Mouse (Mus musculus) embryonic facial prominence, embryonic 14.5 days (tissue): ENCODE data around the gene Parm1. TPM values are rescaled to one million over a fixed set of nuclear protein-coding genes. Genes with fewer than 3 reads are reported as not detected.

Experiments
- ATAC-seq: fragments of 200-750 bp; cut with Nextera tagmentation; 2 replicates; pipeline ENCODE4 v1.8.0; 2017; ENCODE audit warnings: low read depth, moderate number of reproducible peaks, moderate TSS enrichment
- DNase-seq: peaks from one replicate; pipeline ENCODE4 v3.0.0-alpha.2; 2015; ENCODE audit warnings: low spot score
- H3K27ac ChIP-seq: fragments of 300-500 bp; sonication (generic); replicated peaks from 2 replicates; pipeline ENCODE4 v1.5.1; 2014; ENCODE audit warnings: low read depth, mild to moderate bottlenecking, low read length, moderate library complexity
- H3K27me3 ChIP-seq: fragments of 300-500 bp; sonication (generic); replicated peaks from 2 replicates; pipeline ENCODE4 v1.6.1; 2014; ENCODE audit warnings: low read length; ENCODE audit not compliant: control insufficient read depth, insufficient read depth
- H3K36me3 ChIP-seq: fragments of 300-500 bp; sonication (generic); 2 replicates; pipeline ENCODE4 v1.6.1; 2014; ENCODE audit warnings: low read length, mixed read lengths; ENCODE audit not compliant: control insufficient read depth, insufficient read depth
- H3K4me1 ChIP-seq: fragments of 300-500 bp; sonication (generic); 2 replicates; pipeline ENCODE4 v1.6.1; 2014; ENCODE audit warnings: antibody characterized with exemption, low read length; ENCODE audit not compliant: control insufficient read depth, insufficient read depth
- H3K4me2 ChIP-seq: fragments of 300-500 bp; sonication (generic); 2 replicates; pipeline ENCODE4 v1.6.1; 2014; ENCODE audit warnings: low read depth, mild to moderate bottlenecking, low read length, moderate library complexity, mixed read lengths
- H3K4me3 ChIP-seq: fragments of 300-500 bp; sonication (generic); 2 replicates; pipeline ENCODE4 v1.5.1; 2014; ENCODE audit warnings: low read depth, mild to moderate bottlenecking, low read length
- H3K9ac ChIP-seq: fragments of 300-500 bp; sonication (generic); 2 replicates; pipeline ENCODE4 v1.6.1; 2014; ENCODE audit warnings: low read depth, mild to moderate bottlenecking, low read length, moderate library complexity, mixed read lengths
- H3K9me3 ChIP-seq: fragments of 300-500 bp; sonication (generic); 2 replicates; pipeline ENCODE4 v1.6.1; 2016; ENCODE audit warnings: low read length; ENCODE audit not compliant: control insufficient read depth
- WGBS: fragments of 180-500 bp; shearing (Covaris S2); extraction: QIAGEN DNeasy Blood & Tissue Kit; methylation state at CpG from one replicate; pipeline ENCODE4 v1.1.7; 2014; 5-methylcytosine and 5-hydroxymethylcytosine counted together
- polyA plus RNA-seq: library from polyadenylated mRNA; unstranded; fragments of >200 nt; fragmentation: Nextera tagmentation; extraction: Ambion mirVana; gene quantifications from 2 replicates; pipeline ENCODE4 v1.2.1, GENCODE M21; 2014

The Parm1 gene
- polyA plus RNA-seq, 1 experiment from 2014 or later: 25.6 TPM

- Histone ChIP-seq H3K9ac (no peak overlapping the region), H3K4me2 (no peak overlapping the region), H3K27me3 (no peaks in the 10 kb centered on the region), H3K27ac (no peak overlapping the region), H3K36me3 (no peaks in the 10 kb centered on the region), H3K4me1 (0 out of 2 replicates have a peak, but pooled peaks cover 6% of the 10 kb centered on the region), H3K4me3 (no peak overlapping the region), H3K9me3 (peaks cover 4% of the 10 kb centered on the region; the same call in 1 of the 2 replicates)
- DNase-seq (no peak), ATAC-seq (no peak)
- WGBS: 95% methylated on average over 5 of the region's 5 CpGs
Measured at GRCm38 (mm10) chr5:91594083-91594482, 76.7 kb downstream of the Parm1 start.

- no peaks in the 10 kb centered on the region for H3K36me3 ChIP-seq
- ATAC-seq (peak; percentile 44; the same call in 1 of the 2 replicates), DNase-seq (no peak)
- H3K9me3 ChIP-seq: no peaks in the 10 kb centered on the region
- no peaks in the 10 kb centered on the region for H3K27me3 ChIP-seq
- H3K27ac ChIP-seq: no peak overlapping the region
- 0 out of 2 replicates have a peak, but pooled peaks cover 6% of the 10 kb centered on the region for H3K4me1 ChIP-seq
- H3K4me2 ChIP-seq: no peak overlapping the region
- no peak overlapping the region for H3K4me3 ChIP-seq
- H3K9ac ChIP-seq: no peak overlapping the region
- 28% methylated on average over 5 of the region's 5 CpGs for WGBS
Measured at GRCm38 (mm10) chr5:91597216-91597615, 79.8 kb downstream of the Parm1 start.

DNA sequence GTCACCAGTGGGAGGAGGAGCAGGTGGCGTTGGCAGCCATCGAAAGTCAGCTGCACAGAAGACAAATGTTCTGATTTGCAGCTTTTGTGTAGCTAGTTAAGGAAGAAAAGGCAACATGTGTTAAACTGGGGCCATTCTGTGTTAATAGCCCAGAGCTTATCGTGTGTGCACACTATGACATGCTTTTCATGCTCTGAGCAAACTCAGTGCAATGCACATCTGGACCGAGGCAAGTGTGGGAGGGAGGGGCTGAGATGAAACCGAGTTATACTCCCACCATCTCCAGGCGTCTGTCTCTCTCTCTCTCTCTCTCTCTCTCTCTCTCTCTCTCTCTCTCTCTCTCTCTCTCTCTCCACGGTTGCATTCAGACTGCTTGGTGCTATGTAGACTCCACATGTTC lies 82.4 kb downstream of the Parm1 start:
- no peaks in the 10 kb centered on the region for H3K9me3 ChIP-seq
- no peak for ATAC-seq
- H3K27ac ChIP-seq: no peak overlapping the region
- H3K4me1 ChIP-seq: peaks cover 14% of the 10 kb centered on the region
- H3K9ac ChIP-seq: no peak overlapping the region
- H3K4me2 ChIP-seq: no peak overlapping the region
- no peaks in the 10 kb centered on the region for H3K27me3 ChIP-seq
- no peak overlapping the region for H3K4me3 ChIP-seq
- WGBS: 48% methylated on average over 7 of the region's 7 CpGs
- no peak for DNase-seq
- H3K36me3 ChIP-seq: no peaks in the 10 kb centered on the region

GRCm38 (mm10) chr5:91603347-91603746 lies 85.9 kb downstream of the Parm1 start:
- no peak for DNase-seq
- no peak for ATAC-seq
- 35% methylated on average over 7 of the region's 7 CpGs for WGBS
- H3K4me2 ChIP-seq: no peak overlapping the region
- H3K27me3 ChIP-seq: no peaks in the 10 kb centered on the region
- H3K27ac ChIP-seq: no peak overlapping the region
- no peaks in the 10 kb centered on the region for H3K9me3 ChIP-seq
- H3K36me3 ChIP-seq: no peaks in the 10 kb centered on the region
- no peak overlapping the region for H3K9ac ChIP-seq
- H3K4me3 ChIP-seq: no peak overlapping the region
- H3K4me1 ChIP-seq: peaks cover 8% of the 10 kb centered on the region

DNA sequence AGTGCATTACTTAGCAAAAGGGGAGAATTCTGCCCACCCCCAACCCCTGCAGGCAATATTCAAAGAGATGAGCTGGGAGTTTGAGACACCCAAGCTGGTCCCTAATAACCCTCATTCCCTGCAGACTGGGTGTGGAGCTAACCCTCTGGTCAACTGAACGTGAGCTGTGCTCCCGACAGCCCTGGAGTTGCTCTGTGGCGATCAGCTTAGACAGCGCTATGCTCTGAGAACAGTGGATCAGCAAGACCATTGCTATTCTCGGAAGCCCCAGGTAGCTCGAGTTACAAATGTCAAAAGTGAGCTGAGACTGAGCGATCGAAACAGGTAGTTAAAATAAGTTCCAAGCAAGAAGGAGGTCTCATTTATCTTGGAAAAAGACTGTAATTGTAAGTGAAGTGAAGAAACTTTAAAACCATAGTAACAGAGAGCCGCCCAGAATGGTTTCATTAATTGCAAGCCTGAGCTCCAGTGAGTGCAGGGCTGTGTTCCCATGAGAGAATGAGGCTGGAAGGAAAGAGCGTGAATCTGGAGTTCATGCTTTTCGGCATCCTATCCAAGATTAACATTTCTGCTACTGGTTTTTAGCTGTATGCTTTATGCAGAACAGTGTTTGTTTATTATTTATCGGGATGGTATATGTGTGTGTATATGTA lies 86.5 kb downstream of the Parm1 start:
- H3K36me3 ChIP-seq: no peaks in the 10 kb centered on the region
- no peak overlapping the region for H3K27ac ChIP-seq
- 32% methylated on average over 12 of the region's 12 CpGs for WGBS
- peaks cover 8% of the 10 kb centered on the region for H3K4me1 ChIP-seq
- H3K9ac ChIP-seq: no peak overlapping the region
- no peaks in the 10 kb centered on the region for H3K27me3 ChIP-seq
- peak; percentile 50 for DNase-seq
- H3K4me2 ChIP-seq: peak overlapping the region; percentile 18; the same call in 1 of the 2 replicates
- peak; percentile 58 for ATAC-seq
- H3K9me3 ChIP-seq: no peaks in the 10 kb centered on the region
- no peak overlapping the region for H3K4me3 ChIP-seq

DNA sequence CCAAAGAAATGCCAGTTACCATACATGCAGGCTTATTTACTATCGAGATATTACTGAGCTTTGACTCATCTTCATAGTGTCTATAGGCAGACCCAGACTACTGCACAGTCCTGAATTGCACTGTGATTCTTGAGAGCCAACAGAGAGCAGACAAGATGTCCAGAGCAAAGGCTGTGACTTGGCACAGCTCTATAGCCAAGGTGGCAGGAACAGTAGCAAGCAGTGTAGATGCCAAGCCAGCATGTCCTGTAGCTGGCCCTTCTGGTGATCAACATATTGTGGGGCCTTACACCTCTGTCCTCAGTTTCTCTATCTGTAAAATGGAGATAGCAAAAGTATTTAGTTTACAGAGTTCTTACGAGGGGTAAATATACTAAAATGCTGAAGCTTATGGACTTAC lies 89.8 kb downstream of the Parm1 start:
- peaks cover 8% of the 10 kb centered on the region for H3K4me1 ChIP-seq
- no peak overlapping the region for H3K27ac ChIP-seq
- no peak overlapping the region for H3K9ac ChIP-seq
- no peak overlapping the region for H3K4me3 ChIP-seq
- 91% methylated on average over 2 of the region's 2 CpGs for WGBS
- H3K4me2 ChIP-seq: no peak overlapping the region
- no peaks in the 10 kb centered on the region for H3K36me3 ChIP-seq
- DNase-seq (no peak), ATAC-seq (no peak)
- no peaks in the 10 kb centered on the region for H3K27me3 ChIP-seq
- no peaks in the 10 kb centered on the region for H3K9me3 ChIP-seq

GRCm38 (mm10) chr5:91607841-91608240 lies 90.4 kb downstream of the Parm1 start:
- Histone ChIP-seq H3K27me3 (no peaks in the 10 kb centered on the region), H3K4me1 (peaks cover 8% of the 10 kb centered on the region), H3K4me3 (no peak overlapping the region), H3K9me3 (no peaks in the 10 kb centered on the region), H3K9ac (no peak overlapping the region), H3K36me3 (no peaks in the 10 kb centered on the region), H3K4me2 (no peak overlapping the region), H3K27ac (no peak overlapping the region)
- 86% methylated on average over 7 of the region's 7 CpGs for WGBS
- ATAC-seq: no peak
- DNase-seq: no peak

GRCm38 (mm10) chr5:91609041-91609440 lies 91.6 kb downstream of the Parm1 start:
- 81% methylated on average over 4 of the region's 4 CpGs for whole genome bisulfite sequencing
- no peak overlapping the region for H3K9ac ChIP-seq
- ATAC-seq (no peak), DNase-seq (no peak)
- H3K36me3 ChIP-seq: no peaks in the 10 kb centered on the region
- H3K4me3 ChIP-seq: no peak overlapping the region
- H3K27me3 ChIP-seq: no peaks in the 10 kb centered on the region
- H3K27ac ChIP-seq: no peak overlapping the region
- H3K9me3 ChIP-seq: no peaks in the 10 kb centered on the region
- no peak overlapping the region for H3K4me2 ChIP-seq
- peaks cover under 1% of the 10 kb centered on the region; the same call in 1 of the 2 replicates for H3K4me1 ChIP-seq
